Mouse (Mus musculus): ENCODE results near the gene Gm20388. TPM values are rescaled to one million over a fixed set of nuclear protein-coding genes. Genes with fewer than 3 reads are reported as not detected.

The Gm20388 gene
- total RNA-seq, 1 experiment: 27.0 TPM

DNA sequence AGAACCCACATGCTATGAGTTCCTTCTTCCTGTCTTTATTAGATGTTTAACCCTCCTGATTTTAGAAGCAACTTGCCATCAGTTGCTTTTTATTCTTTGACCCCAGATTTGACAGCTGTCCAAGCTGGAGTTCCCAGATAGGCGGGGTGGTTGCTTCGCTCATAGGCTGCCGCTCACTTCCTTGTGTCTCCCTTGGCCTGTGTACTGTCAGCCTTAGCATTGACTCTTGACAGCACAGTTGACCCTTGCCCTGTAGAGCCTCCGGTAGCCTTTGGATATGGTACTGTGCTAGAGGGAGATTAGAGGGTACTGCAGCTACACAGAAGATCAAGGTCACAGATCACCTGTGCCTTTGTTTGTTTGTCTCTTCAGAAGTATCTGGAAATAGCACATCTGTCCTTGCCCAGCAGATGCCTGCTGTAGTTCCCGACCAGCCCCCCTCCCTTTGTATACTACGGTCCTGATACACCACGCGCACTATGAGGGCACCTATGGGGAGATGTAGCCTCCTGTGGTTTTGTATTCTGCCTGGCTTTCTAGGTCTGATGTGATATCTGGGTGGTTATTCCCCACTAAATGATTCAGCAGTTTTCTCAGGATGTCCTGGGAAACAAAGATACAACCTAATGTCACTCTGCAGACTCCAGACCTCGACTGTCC is 2494.6 kb downstream of the Gm20388 start:
- no peak overlapping the region for H3K27ac ChIP-seq (ENCODE audit: insufficient read depth, low read depth, low read length, poor library complexity, severe bottlenecking)
- in situ Hi-C loops (cut with MboI; ENCODE audit: low sequenced_read_pairs in 2 of 2, unreplicated experiment in 2 of 2): no loop called here
- H3K36me3 ChIP-seq (ENCODE audit: control insufficient read depth, insufficient read depth, low read length, poor library complexity, severe bottlenecking): peaks cover 77% of the 10 kb centered on the region
- TF ChIP-seq HCFC1 (IDR thresholded peaks at IDR 0.05; ENCODE audit: borderline replicate concordance, insufficient read depth, low read length) (no peak), MAFK (IDR thresholded peaks at IDR 0.05; ENCODE audit: insufficient read depth, low read depth, low read length) (no peak)
- no peak for DNase-seq (ENCODE audit: low read depth, low spot score)
- no peaks in the 10 kb centered on the region for H3K4me1 ChIP-seq (ENCODE audit: control insufficient read depth in 2 of 2, insufficient read depth in 2 of 2, low read length in 2 of 2, poor library complexity in 1 of 2)
- H3K9me3 ChIP-seq (ENCODE audit: control insufficient read depth, insufficient read depth, low read depth, low read length): no peaks in the 10 kb centered on the region
- H3K9ac ChIP-seq (ENCODE audit: insufficient read depth, low read depth, low read length, poor library complexity, severe bottlenecking): no peak overlapping the region
- no peak overlapping the region for H3K4me3 ChIP-seq (ENCODE audit: insufficient read depth in 1 of 2, low read depth in 1 of 2, low read length in 2 of 2, poor library complexity in 1 of 2, severe bottlenecking in 1 of 2)

DNA sequence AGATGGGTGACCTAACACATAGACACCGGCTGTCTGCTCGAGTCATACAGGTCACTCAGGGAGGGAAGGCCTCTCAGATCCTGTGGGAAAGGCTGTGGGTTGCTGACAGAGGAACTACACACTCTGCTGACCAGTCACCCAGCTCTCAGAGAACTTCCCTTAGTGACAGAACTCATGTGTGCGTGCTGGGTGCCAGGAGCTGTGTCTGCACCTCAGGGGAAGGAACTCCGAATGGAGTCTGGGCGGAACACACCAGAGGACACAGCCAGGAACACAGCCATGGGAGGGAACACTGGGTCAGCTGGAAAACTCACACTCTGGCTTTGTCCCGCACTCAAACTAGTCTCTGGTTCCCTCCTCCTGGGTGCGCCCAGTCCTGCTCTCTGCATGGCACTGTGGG is 2497.0 kb downstream of the Gm20388 start:
- H3K27ac ChIP-seq (ENCODE audit: insufficient read depth, low read depth, low read length, poor library complexity, severe bottlenecking): no peak overlapping the region
- in situ Hi-C loops (cut with MboI; ENCODE audit: low sequenced_read_pairs in 2 of 2, unreplicated experiment in 2 of 2): no loop called here
- H3K9ac ChIP-seq (ENCODE audit: insufficient read depth, low read depth, low read length, poor library complexity, severe bottlenecking): no peak overlapping the region
- H3K9me3 ChIP-seq (ENCODE audit: control insufficient read depth, insufficient read depth, low read depth, low read length): no peaks in the 10 kb centered on the region
- H3K36me3 ChIP-seq (ENCODE audit: control insufficient read depth, insufficient read depth, low read length, poor library complexity, severe bottlenecking): peaks cover 80% of the 10 kb centered on the region
- no peak for TF ChIP-seq MAFK (IDR thresholded peaks at IDR 0.05; ENCODE audit: insufficient read depth, low read depth, low read length)
- no peak for TF ChIP-seq ZNF384 (IDR thresholded peaks at IDR 0.05; ENCODE audit: low read depth, low read length)
- no peak for TF ChIP-seq CHD2 (IDR thresholded peaks at IDR 0.05; ENCODE audit: low read depth, low read length)
- TF ChIP-seq HCFC1 (IDR thresholded peaks at IDR 0.05; ENCODE audit: borderline replicate concordance, insufficient read depth, low read length): no peak
- TF ChIP-seq ZC3H11A (IDR thresholded peaks at IDR 0.05; ENCODE audit: borderline replicate concordance, low read depth, low read length): no peak
- H3K4me3 ChIP-seq (ENCODE audit: insufficient read depth in 1 of 2, low read depth in 1 of 2, low read length in 2 of 2, poor library complexity in 1 of 2, severe bottlenecking in 1 of 2): no peak overlapping the region
- no peak for DNase-seq (ENCODE audit: low read depth, low spot score)
- H3K4me1 ChIP-seq (ENCODE audit: control insufficient read depth in 2 of 2, insufficient read depth in 2 of 2, low read length in 2 of 2, poor library complexity in 1 of 2): no peaks in the 10 kb centered on the region

DNA sequence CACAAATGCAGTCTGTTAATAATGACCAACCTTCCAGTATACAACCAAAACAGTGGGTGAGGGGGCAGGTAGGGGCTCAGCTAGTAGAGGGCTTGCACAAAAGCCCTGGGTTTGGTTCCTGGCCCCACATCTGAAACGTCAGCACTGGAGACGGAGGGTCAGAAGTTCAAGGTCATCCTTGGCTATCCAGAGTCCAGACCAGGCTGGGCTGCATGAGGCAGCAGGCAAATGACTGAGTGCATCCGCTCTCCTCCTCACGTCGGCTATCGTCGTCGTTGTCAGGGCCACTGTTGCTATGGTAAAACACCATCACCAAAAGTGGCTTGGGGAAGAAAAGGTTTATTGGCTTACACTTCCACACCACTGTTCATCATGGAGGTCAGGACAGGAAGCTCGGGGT is 2503.7 kb downstream of the Gm20388 start:
- no peak overlapping the region for H3K27ac ChIP-seq (ENCODE audit: insufficient read depth, low read depth, low read length, poor library complexity, severe bottlenecking)
- TF ChIP-seq HCFC1 (IDR thresholded peaks at IDR 0.05; ENCODE audit: borderline replicate concordance, insufficient read depth, low read length) (no peak), ZNF384 (IDR thresholded peaks at IDR 0.05; ENCODE audit: low read depth, low read length) (no peak), CHD2 (IDR thresholded peaks at IDR 0.05; ENCODE audit: low read depth, low read length) (no peak), ZC3H11A (IDR thresholded peaks at IDR 0.05; ENCODE audit: borderline replicate concordance, low read depth, low read length) (no peak), MAFK (IDR thresholded peaks at IDR 0.05; ENCODE audit: insufficient read depth, low read depth, low read length) (no peak)
- in situ Hi-C loops (cut with MboI; ENCODE audit: low sequenced_read_pairs in 2 of 2, unreplicated experiment in 2 of 2): no loop called here
- H3K9ac ChIP-seq (ENCODE audit: insufficient read depth, low read depth, low read length, poor library complexity, severe bottlenecking): no peak overlapping the region
- no peak for DNase-seq (ENCODE audit: low read depth, low spot score)
- no peak overlapping the region for H3K4me3 ChIP-seq (ENCODE audit: insufficient read depth in 1 of 2, low read depth in 1 of 2, low read length in 2 of 2, poor library complexity in 1 of 2, severe bottlenecking in 1 of 2)
- H3K36me3 ChIP-seq (ENCODE audit: control insufficient read depth, insufficient read depth, low read length, poor library complexity, severe bottlenecking): peaks cover 83% of the 10 kb centered on the region
- H3K9me3 ChIP-seq (ENCODE audit: control insufficient read depth, insufficient read depth, low read depth, low read length): no peaks in the 10 kb centered on the region
- H3K4me1 ChIP-seq (ENCODE audit: control insufficient read depth in 2 of 2, insufficient read depth in 2 of 2, low read length in 2 of 2, poor library complexity in 1 of 2): peaks cover 0 to 6% of the 10 kb centered on the region in 2 experiments; a peak in 1 of 4 replicates

- no peak overlapping the region for H3K4me3 ChIP-seq (ENCODE audit: insufficient read depth in 1 of 2, low read depth in 1 of 2, low read length in 2 of 2, poor library complexity in 1 of 2, severe bottlenecking in 1 of 2)
- in situ Hi-C loops (cut with MboI; ENCODE audit: low sequenced_read_pairs in 2 of 2, unreplicated experiment in 2 of 2): no loop called here
- H3K4me1 ChIP-seq (ENCODE audit: control insufficient read depth in 2 of 2, insufficient read depth in 2 of 2, low read length in 2 of 2, poor library complexity in 1 of 2): peaks cover 0 to 6% of the 10 kb centered on the region in 2 experiments; a peak in 1 of 4 replicates
- peaks cover 72% of the 10 kb centered on the region for H3K36me3 ChIP-seq (ENCODE audit: control insufficient read depth, insufficient read depth, low read length, poor library complexity, severe bottlenecking)
- H3K9me3 ChIP-seq (ENCODE audit: control insufficient read depth, insufficient read depth, low read depth, low read length): no peaks in the 10 kb centered on the region
- TF ChIP-seq MAFK (IDR thresholded peaks at IDR 0.05; ENCODE audit: insufficient read depth, low read depth, low read length): no peak
- no peak for TF ChIP-seq CHD2 (IDR thresholded peaks at IDR 0.05; ENCODE audit: low read depth, low read length)
- no peak for TF ChIP-seq ZC3H11A (IDR thresholded peaks at IDR 0.05; ENCODE audit: borderline replicate concordance, low read depth, low read length)
- no peak for TF ChIP-seq HCFC1 (IDR thresholded peaks at IDR 0.05; ENCODE audit: borderline replicate concordance, insufficient read depth, low read length)
- no peak for TF ChIP-seq ZNF384 (IDR thresholded peaks at IDR 0.05; ENCODE audit: low read depth, low read length)
- H3K27ac ChIP-seq (ENCODE audit: insufficient read depth, low read depth, low read length, poor library complexity, severe bottlenecking): no peak overlapping the region
- DNase-seq (ENCODE audit: low read depth, low spot score): no peak
- no peak overlapping the region for H3K9ac ChIP-seq (ENCODE audit: insufficient read depth, low read depth, low read length, poor library complexity, severe bottlenecking)
These were observed 2504.9 kb downstream of the Gm20388 start for GRCm38 (mm10) chr8:122415554-122415953.
